Comparison of ENCODE assay signal across 8 mouse cellular contexts in the genomic region with DNA sequence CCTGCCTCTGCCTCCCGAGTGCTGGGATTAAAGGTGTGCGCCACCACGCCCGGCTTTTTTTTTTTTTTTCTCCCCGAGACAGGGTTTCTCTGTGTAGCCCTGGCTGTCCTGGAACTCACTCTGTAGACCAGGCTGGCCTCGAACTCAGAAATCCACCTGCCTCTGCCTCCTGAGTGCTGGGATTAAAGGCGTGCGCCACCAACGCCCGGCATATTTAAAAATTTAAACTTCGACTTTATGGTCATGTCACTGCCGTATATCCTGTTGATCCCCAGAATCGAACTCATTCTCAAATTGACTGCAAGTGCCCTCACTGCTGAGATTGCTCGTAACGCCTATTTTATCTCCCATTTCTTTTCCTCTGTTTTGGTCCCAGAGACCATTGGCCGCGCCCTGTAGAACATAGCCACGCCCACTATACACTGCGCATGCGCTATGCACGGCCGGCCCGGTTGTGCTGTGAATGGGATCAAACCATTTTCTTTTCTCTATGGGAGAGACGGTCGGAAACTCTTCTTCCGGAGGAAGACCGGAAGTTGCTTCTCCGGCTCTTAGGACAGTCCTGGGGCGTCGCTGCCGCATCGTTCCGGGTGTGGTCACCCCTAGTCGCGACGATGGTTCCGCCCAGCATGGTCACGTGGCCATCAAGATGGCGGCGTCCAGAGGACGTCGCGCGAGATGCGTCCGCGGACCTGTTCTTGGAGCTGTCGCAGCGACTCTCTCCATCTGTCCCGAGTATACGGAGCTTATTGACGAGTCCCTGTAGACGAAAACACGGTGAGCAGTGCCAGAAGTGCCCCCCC. TPM values are rescaled to one million over a fixed set of nuclear protein-coding genes. Genes with fewer than 3 reads are reported as not detected.
DNase-seq lines count a peak whose midpoint lies in the region; ATAC-seq lines count a peak whose summit lies in the region.

A gene (plus strand): TSS at position 627 of the 803 bp plus-strand sequence.
A gene (plus strand): TSS at position 665 of the 803 bp plus-strand sequence.

- peak within 1 kb of the TSS; percentile 87 for H3K9ac ChIP-seq in intestine, embryonic 14.5 days (ENCODE audit: low read length)

- H3K36me3 ChIP-seq in intestine, embryonic 14.5 days (ENCODE audit: control insufficient read depth, insufficient read depth, low read length) = peaks cover 32% of the 10 kb centered on the region

- DNase-seq in adrenal gland, adult 18-20 months (ENCODE audit: low spot score in 2 of 2) = peak; percentile 99
- peak; percentile 99 for DNase-seq in embryo, embryonic 11 days
- peak; percentile 96 for DNase-seq in gastrocnemius, postnatal 25 days
- peak; percentile 100 for DNase-seq in intestine, embryonic 14.5 days (ENCODE audit: low spot score)
- peak; percentile 99 for DNase-seq in left cerebral cortex, postnatal 14 days (ENCODE audit: low spot score in 2 of 2)
- DNase-seq in mesoderm, embryonic 11.5 days (ENCODE audit: low read depth, low spot score) = peak; percentile 99
- DNase-seq in right cerebral cortex, postnatal 36 days (ENCODE audit: low spot score in 2 of 2) = peak; percentile 98
- DNase-seq in yolk sac, embryonic 10.5 days (ENCODE audit: low spot score) = peak; percentile 97

- H3K9me3 ChIP-seq in intestine, embryonic 14.5 days (ENCODE audit: control insufficient read depth, low read length) = no peaks in the 10 kb centered on the region

- peak within 1 kb of the TSS; percentile 97 for H3K4me3 ChIP-seq in intestine, embryonic 14.5 days (ENCODE audit: low read depth, low read length)

- H3K4me1 ChIP-seq in intestine, embryonic 14.5 days (replicated peaks; ENCODE audit: control insufficient read depth, insufficient read depth, low read length) = peaks cover 10% of the 10 kb centered on the region

- H3K4me2 ChIP-seq in intestine, embryonic 14.5 days (ENCODE audit: low read length) = peak within 1 kb of the TSS; percentile 96

- 4% methylated on average over 51 of the region's 54 CpGs for WGBS in intestine, embryonic 14.5 days

- ATAC-seq in intestine, embryonic 14.5 days (replicated peaks; ENCODE audit: low FRiP score, low TSS enrichment, low read depth) = peak; percentile 91

- H3K27ac ChIP-seq in intestine, embryonic 14.5 days (ENCODE audit: low read depth) = peak within 1 kb of the TSS; percentile 85

- H3K27me3 ChIP-seq in intestine, embryonic 14.5 days (replicated peaks; ENCODE audit: control insufficient read depth, insufficient read depth, low read length) = no peaks in the 10 kb centered on the region

- intact Hi-C loops in left cerebral cortex, postnatal 14 days (cut with DNase I) = no loop called here

RNA-seq across cellular contexts. Expression of the first gene that starts in this region (rescaled TPM):
- 10 to 100 TPM; 49.1 to 50.5 TPM for total RNA-seq in adrenal gland, adult 18-20 months (2021)
- 10 to 100 TPM; 41.1 to 41.2 TPM for total RNA-seq in gastrocnemius, postnatal 25 days (2021)
- 70.7 and 70.8 TPM in 2 replicates for polyA plus RNA-seq in intestine, embryonic 14.5 days (2014; fragmentation: Nextera tagmentation; extraction: Ambion mirVana)
- 10 to 100 TPM; 82.4 to 88.6 TPM for total RNA-seq in left cerebral cortex, postnatal 14 days (2021)

RNA-seq across cellular contexts. Expression of the second gene that starts in this region (rescaled TPM):
- total RNA-seq in adrenal gland, adult 18-20 months (2021) = 1 to 10 TPM; 1.5 to 1.9 TPM
- total RNA-seq in gastrocnemius, postnatal 25 days (2021) = 1 to 10 TPM in 1 of 2 experiments, under 1 TPM in 1; 0.78 to 1.0 TPM
- 2.4 and 4.2 TPM in 2 replicates for polyA plus RNA-seq in intestine, embryonic 14.5 days (2014; fragmentation: Nextera tagmentation; extraction: Ambion mirVana)
- 1 to 10 TPM; 2.4 to 3.2 TPM for total RNA-seq in left cerebral cortex, postnatal 14 days (2021)

Comparison
In these comparisons a context has a peak if more than half of its experiments do, and no peak if none do; other contexts are left out.
1. Peak in every context shown above with its lines: DNase-seq, ATAC-seq, H3K4me3 ChIP-seq and H3K27ac ChIP-seq.